Comparison of ENCODE assay signal across 18 mouse cellular contexts in the genomic region with DNA sequence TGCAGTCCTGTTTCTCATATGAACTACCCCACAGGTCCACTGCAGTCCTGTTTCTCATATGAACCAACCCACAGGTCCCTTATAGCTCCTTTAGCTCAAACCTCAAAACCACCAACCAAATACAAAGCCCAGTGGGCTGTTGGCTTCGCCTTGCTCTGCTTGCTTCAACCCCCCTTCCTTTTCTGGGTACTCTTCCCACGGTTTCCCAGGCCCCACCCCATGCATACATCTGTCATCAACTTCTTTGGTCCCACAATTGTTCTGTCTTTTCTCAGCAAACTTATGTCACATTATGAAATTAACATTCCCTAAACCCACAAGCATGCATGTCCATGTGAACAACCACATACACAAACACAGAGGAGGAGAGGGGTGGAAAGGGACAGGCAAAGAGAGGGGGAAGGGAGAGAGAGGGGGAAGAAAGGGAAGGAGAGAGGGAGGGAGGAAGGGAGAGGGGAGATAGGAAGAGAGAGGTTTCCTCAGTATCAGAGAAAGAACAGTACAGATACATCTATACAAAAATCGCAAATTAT.
"Had no signal": no experiment of that assay in that cellular context is flagged by ENCODE, and none has a peak within 500 bp of the region (broad histone marks: within the 10 kb centered on the region; RNA-seq: fewer than 3 reads in every experiment).

No protein-coding gene starts in this region.

- H3K4me3 ChIP-seq: kidney, embryonic 15.5 days; limb, embryonic 12.5 days; limb, embryonic 15.5 days; lung, embryonic 15.5 days; midbrain, embryonic 12.5 days; midbrain, embryonic 15.5 days; neural tube, embryonic 13.5 days had no signal

- H3K36me3 ChIP-seq: kidney, embryonic 15.5 days; limb, embryonic 12.5 days; limb, embryonic 15.5 days; lung, embryonic 15.5 days; midbrain, embryonic 12.5 days; midbrain, embryonic 15.5 days; neural tube, embryonic 13.5 days had no signal

- H3K4me2 ChIP-seq: kidney, embryonic 15.5 days; limb, embryonic 12.5 days; limb, embryonic 15.5 days; liver, embryonic 11.5 days; lung, embryonic 15.5 days; midbrain, embryonic 12.5 days; midbrain, embryonic 15.5 days; neural tube, embryonic 13.5 days had no signal

- H3K27me3 ChIP-seq: kidney, embryonic 15.5 days; limb, embryonic 12.5 days; limb, embryonic 15.5 days; lung, embryonic 15.5 days; midbrain, embryonic 12.5 days; midbrain, embryonic 15.5 days; neural tube, embryonic 13.5 days had no signal

- H3K4me1 ChIP-seq: kidney, embryonic 15.5 days; lung, embryonic 15.5 days; midbrain, embryonic 12.5 days; midbrain, embryonic 15.5 days; neural tube, embryonic 13.5 days had no signal

- H3K9me3 ChIP-seq: kidney, embryonic 15.5 days; limb, embryonic 12.5 days; limb, embryonic 15.5 days; lung, embryonic 15.5 days; midbrain, embryonic 12.5 days; midbrain, embryonic 15.5 days; neural tube, embryonic 13.5 days had no signal

- DNase-seq: kidney, adult 11 months; kidney, adult 8-10 months; kidney, postnatal 14 days; kidney, postnatal 4 days; left cerebral cortex, postnatal 4 days; liver, postnatal 0 days; thymus, adult 18-20 months; thymus, postnatal 36 days had no signal

- H3K9ac ChIP-seq: kidney, embryonic 15.5 days; limb, embryonic 12.5 days; limb, embryonic 15.5 days; liver, embryonic 14.5 days; liver, postnatal 0 days; lung, embryonic 15.5 days; midbrain, embryonic 12.5 days; midbrain, embryonic 15.5 days; neural tube, embryonic 13.5 days had no signal

- ATAC-seq: liver, postnatal 0 days; midbrain, embryonic 15.5 days had no signal

- H3K27ac ChIP-seq: kidney, embryonic 15.5 days; limb, embryonic 12.5 days; limb, embryonic 15.5 days; liver, embryonic 14.5 days; lung, embryonic 15.5 days; macrophage; midbrain, embryonic 12.5 days; midbrain, embryonic 15.5 days; neural tube, embryonic 13.5 days had no signal
